Mouse (Mus musculus) CD4-positive, CD25-positive, alpha-beta regulatory T cell, adult 4 months (primary cell): ENCODE measurements at regions not wholly inside any gene's neighbourhood (a gene's known extent, or its start where the extent isn't known, plus 50 kb on each side); places are given as distances from the start of the nearest gene placed in this dataset.

Experiments used
- ATAC-seq: one replicate; pipeline ENCODE4 v1.8.0; 2017

GRCm38 (mm10) chr15:59954345-59954744, 62.1 kb downstream of the 4933412E24Rik start:
- ATAC-seq, result no peak

DNA sequence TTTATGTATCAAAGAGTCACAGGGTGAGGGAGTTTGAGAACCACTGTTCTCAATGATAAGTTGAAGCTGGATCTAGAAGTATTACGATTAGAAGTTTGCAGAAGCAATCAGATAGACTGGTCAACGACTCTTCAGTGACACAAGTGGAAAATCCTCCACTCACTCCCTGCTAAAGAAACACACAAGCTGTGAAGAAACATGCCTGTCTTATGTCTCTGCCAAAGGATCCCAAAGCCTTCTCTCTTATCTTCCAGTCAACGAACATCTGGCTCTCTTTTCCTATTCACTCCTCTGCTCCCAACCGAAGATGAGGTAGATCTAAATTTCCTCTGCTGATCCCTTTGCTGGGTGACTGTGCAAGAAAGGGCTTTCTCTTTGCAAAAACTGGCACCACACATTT, 62.6 kb downstream of the 4933412E24Rik start:
- no peak for ATAC-seq

DNA sequence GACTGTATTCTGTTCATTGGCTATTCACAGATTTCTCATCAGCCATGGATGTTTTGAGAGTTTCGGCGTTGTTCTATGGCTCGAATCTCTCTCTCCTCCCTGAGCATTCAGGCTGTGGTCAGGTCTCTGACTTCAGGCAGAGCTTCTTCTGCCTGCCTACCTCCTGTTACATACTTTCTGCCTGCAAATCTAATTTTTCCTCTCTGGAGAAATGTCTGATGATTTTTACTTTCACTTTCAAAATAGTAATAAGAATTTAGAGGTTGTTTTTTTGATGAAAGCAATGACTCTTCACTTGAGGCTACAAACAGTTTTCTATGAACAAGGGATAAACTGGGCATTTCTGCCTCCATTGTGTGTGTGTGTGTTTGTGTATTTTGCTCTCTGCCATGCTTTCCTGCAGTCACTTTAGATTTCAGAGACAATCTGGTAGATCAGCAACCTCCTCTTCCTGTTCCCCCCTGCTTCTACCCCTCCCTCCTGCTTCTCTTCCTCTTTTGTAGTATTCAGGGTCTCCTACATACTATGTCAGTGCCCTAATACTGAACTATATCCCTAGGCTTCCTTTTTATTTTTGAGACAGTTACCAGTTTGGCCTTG, 65.7 kb downstream of the 4933412E24Rik start:
- ATAC-seq, result peak; percentile 81

DNA sequence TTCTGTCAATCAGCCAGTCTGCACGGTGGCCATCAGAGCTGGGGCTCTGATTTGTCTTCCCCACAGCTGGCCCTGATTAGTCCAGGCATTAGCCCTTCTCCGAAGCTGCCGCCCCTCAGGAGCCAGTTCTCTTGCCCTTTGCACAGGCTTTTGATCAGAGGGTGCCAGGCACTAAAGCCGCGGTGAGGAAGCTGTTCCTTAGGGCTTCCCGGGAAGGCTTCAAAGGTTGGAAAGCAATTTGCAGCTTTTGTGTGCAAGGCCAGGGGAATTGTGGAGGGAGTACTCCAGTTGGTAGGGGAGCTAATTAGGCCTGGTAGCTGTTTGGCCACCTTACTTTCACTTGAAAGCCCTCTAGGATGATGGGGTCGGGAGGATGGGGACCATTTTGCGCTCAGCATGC, 71.2 kb downstream of the 4933412E24Rik start:
- no peak for ATAC-seq

- no peak for ATAC-seq
Measured at GRCm38 (mm10) chr15:59936486-59936885, 79.9 kb downstream of the 4933412E24Rik start.

GRCm38 (mm10) chr15:59913860-59914259, 102.6 kb downstream of the 4933412E24Rik start:
- ATAC-seq, result peak; percentile 99

- no peak for ATAC-seq
Measured at GRCm38 (mm10) chr15:59908300-59908699, 108.1 kb downstream of the 4933412E24Rik start.

DNA sequence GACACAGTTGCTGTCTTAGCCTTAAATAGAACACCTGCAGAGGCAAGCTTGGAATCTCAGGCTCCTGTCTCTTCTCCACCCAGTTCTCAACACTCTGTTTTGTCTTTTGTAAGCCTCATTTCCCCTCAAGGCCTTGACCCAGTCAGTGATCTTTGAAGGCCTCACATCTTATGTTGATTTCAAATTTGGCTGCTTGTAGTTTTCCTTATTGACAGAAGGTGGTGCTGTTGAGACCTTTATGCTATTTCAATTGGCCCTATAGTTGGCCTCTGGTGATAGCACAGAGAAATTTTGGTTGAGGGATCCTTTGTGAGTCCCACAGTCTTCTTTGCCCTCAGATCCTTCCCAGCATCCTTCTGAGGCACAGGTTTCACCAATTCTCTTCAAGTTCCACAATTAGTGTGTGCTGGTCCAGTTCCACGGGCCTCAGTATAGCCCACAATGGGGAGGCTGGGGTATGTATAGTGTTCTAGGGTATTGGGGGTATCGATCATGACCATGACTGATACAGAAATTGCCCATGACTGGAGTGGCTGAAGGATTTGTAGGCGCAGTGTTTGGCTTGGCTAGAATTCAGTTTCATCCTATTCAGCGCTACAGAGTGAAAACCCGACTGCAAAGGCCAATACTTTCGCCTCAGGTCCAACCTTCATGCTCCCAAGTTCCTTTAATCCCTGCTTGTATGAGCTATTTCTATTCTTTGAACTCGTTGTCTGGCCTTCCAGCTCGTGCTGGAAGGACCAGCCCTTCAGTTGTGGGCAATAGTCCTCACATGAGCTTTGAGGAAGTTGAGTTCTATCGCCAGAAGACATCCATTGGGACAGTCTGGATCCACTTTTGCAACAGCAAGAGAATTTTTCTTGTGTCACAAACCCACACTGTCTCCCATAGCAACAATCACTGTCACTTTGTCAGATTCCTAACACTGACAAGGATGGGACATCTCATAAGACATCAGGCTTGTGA, 110.3 kb downstream of the 4933412E24Rik start:
- peak; percentile 54 for ATAC-seq

DNA sequence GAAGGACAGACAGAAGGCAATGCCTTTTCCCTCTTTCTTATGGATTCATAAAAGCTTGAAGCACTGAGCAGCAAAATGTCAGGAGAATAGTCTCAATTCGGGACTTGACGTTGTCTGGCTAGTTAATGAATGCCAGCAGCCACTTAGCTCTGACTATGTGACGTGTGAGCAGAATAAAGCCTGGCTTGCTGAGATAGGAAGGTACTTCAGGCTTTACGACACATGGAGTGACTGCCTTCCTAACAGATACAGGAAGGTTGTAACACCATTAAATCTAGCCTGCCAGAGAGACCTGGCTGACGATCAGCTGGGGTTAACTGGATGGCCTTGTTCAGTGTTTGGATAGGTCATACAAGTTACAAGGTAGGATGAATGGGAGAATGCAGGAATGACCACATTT, 111.7 kb downstream of the 4933412E24Rik start:
- no peak for ATAC-seq

GRCm38 (mm10) chr15:59888996-59889395, 127.4 kb downstream of the 4933412E24Rik start:
- ATAC-seq, result no peak

DNA sequence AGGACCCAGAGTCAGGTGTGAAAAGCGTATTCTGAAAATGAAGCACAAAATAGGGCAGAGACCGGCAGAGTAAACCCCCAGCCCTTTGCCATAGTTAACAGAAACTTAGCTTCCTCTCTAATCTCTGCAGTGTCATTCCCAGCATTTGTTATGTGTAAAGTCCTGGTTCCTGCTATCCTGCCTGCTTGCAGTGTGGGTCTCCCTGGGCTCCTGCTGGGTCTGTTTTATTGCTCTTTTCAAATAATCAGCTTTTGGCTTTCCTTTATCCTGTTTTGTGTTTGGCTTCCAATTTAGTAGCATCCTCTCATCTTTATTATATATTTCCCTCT, 128.3 kb downstream of the 4933412E24Rik start:
- ATAC-seq, result no peak

- no peak for ATAC-seq
Measured at GRCm38 (mm10) chr15:59887381-59888130, 128.9 kb downstream of the 4933412E24Rik start.

DNA sequence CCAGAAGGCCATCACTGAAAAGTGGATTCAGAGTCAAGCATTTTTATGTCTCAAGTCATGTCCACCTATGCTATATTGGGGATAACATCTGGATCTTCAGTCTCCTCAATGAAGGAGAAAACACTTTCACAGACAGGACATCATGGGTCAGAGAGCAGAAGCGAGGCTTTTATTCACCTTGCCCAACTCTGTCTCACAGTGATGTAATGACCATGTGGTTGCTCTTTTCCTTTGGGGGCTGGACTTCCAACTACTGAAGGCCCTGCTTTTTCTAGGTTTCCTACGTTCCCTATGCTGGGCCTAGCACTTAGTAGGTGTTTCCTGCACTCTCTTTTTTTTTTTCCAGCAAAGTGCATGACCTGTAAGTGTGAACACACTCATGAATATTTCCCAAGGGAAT, 130.4 kb downstream of the 4933412E24Rik start:
- ATAC-seq, result no peak

- no peak for ATAC-seq
Measured at GRCm38 (mm10) chr15:59882444-59882843, 134.0 kb downstream of the 4933412E24Rik start.

GRCm38 (mm10) chr15:59880426-59880825, 136.0 kb downstream of the 4933412E24Rik start:
- no peak for ATAC-seq

DNA sequence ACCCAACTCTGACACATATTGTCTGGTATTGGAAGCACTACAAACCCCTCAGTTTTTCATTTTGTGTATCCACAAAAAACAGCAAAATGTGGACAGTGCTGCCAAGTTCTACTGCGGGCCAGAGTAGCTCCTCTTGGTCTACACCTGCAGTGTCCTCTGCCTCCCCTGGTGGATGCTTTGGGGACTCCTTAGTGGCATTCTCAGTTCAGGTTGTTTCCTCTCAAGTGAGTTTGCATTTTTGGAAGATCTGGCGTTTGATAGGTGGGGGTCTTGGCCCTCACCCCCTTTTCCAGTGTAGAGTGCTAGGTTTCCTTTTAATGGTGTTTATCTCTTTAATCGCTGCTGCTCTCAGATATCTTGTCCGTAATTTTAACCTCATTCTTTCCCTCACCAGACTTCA, 137.1 kb downstream of the 4933412E24Rik start:
- ATAC-seq, result no peak

DNA sequence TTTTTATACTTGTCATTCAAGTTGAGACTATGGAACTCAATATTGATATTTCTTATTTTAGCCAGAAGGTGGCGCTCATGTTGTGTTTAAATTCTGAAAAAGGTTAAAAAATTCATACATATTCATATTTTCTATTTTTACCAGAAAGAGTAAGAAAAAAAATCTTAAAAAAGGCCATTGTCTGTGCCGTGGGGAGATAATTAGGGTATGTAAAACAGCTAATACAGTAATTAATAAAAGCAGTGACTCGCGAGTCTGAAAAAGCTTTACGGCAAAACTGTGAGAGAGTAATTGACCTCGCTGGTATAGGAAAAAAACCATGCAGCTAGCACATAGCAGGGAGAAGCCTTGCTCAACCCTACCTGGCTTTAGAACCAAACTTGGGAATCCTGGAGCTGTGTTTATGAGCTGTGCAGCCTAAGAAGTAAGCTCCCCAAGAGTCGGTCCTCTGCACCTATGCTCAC, 140.1 kb downstream of the 4933412E24Rik start:
- ATAC-seq, result no peak

GRCm38 (mm10) chr15:59866701-59867100, 149.7 kb downstream of the 4933412E24Rik start:
- ATAC-seq, result no peak

- no peak for ATAC-seq
Measured at GRCm38 (mm10) chr15:59864746-59865499, 151.5 kb downstream of the 4933412E24Rik start.

DNA sequence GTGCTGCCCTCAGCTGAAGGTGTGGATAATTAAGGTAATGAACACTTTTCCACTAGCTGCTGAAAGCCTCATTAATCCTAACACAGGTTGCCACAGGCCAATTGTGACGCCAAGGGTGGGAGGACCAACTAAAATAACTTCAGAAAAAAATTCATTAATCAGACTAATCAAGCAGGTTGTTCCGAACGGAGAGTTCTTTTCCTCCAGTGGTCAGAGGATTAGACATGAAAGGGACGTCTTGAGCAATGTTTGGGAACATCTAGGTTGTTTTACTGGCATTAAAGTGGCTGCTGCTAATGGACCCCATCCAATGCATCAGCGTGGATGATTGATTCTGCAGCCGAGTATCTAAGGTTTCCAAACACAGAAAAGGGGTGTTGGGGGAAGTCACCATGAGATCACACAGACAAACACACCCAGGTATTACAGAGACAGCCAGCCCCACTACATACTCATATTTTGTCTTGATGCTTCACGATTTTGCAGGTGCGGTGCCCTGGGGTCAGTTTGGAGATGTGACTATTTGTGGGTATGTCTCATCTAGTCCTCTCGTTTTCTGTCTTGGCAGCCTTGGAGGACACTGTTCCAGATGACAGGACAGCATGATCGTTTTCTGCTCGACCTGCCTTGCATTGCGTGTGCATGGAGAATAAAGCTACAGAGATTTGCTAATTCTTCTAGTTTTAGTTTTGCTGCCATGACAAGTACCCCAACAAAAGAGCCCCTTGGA, 164.0 kb downstream of the 4933412E24Rik start:
- no peak for ATAC-seq

GRCm38 (mm10) chr15:59845158-59845739, 171.2 kb downstream of the 4933412E24Rik start:
- ATAC-seq, result no peak
